Mouse (Mus musculus): ENCODE measurements at regions not wholly inside any gene's neighbourhood (a gene's known extent, or its start where the extent isn't known, plus 50 kb on each side); places are given as distances from the start of the nearest gene placed in this dataset.
A peak's percentile ranks its signal among the peaks of the same experiment; 100 is the strongest.

DNA sequence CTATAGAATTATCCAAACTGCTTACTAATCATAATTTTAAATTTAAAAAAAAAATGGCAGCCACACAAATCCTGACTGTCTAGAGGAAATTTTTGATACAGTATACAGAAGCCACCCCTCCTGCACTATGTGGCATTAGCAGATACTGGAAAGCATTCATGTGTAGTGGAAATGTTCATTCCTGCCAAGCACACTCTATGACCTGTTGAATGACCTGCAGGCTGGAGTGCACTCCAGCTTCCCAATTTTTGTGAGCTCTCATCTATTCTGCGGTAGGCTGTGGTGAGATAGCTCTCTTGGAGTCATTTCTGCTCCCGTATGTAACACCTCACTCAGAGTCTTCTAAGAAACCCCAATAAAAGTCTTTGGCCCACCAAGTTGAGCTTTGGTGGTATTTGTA, 382.5 kb downstream of the Nedd1 start:
- ATAC-seq (ENCODE audit: insufficient number of reproducible peaks, low FRiP score, low TSS enrichment) = no peak

DNA sequence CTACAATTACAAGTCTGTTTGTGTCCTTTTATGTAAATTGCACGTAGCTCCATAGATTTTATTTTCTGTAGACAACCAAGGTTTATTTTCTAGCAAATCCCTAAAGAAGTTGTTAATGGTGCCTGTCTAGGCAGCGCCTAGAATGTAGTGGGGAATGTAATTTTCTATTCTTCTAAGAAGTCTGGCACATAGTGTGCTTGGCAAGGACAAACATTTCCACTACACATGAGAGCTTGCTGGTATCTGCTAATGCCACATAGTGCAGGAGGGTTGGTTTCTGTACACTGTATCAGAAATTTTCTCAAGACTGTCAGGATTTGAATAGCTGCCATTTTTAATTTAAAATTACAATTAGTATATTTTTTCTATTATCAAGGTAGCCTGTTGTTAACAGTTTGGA, 385.3 kb downstream of the Nedd1 start:
- no peak for ATAC-seq (ENCODE audit: insufficient number of reproducible peaks, low FRiP score, low TSS enrichment)

GRCm38 (mm10) chr10:92336138-92336537, 386.1 kb downstream of the Nedd1 start:
- no peak for ATAC-seq (ENCODE audit: insufficient number of reproducible peaks, low FRiP score, low TSS enrichment)

DNA sequence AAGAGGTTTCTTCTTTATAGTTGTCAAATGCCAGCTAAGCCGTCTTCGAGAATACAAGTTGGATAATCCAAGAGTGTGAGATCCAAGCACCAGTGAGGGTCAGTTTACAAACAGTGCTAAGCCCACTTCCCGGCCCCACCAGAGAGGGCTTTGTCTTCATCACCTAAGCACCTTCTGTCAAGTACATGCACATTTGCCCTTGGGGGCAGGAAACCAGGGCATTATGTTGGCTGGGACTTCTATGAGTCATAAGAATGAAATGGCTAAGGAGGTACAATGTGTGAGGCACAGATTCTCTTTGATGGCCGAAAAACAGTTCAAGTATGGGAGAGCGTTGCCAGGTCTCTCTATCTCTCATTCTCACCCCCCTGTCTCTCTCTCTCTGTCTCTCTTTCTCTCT, 387.1 kb downstream of the Nedd1 start:
- no peak for ATAC-seq (ENCODE audit: insufficient number of reproducible peaks, low FRiP score, low TSS enrichment)

- ATAC-seq (ENCODE audit: insufficient number of reproducible peaks, low FRiP score, low TSS enrichment) = no peak
These were observed 388.4 kb downstream of the Nedd1 start for GRCm38 (mm10) chr10:92333869-92334268.

- ATAC-seq (ENCODE audit: insufficient number of reproducible peaks, low FRiP score, low TSS enrichment) = peak; percentile 9; the same call in 1 of the 2 replicates
These were observed 389.0 kb downstream of the Nedd1 start for GRCm38 (mm10) chr10:92333042-92333774.

GRCm38 (mm10) chr10:92330150-92330549, 392.1 kb downstream of the Nedd1 start:
- ATAC-seq (ENCODE audit: insufficient number of reproducible peaks, low FRiP score, low TSS enrichment) = no peak

- ATAC-seq (ENCODE audit: insufficient number of reproducible peaks, low FRiP score, low TSS enrichment) = no peak
These were observed 392.6 kb downstream of the Nedd1 start for GRCm38 (mm10) chr10:92329661-92330060.

GRCm38 (mm10) chr10:92325284-92325989, 396.8 kb downstream of the Nedd1 start:
- ATAC-seq (ENCODE audit: insufficient number of reproducible peaks, low FRiP score, low TSS enrichment) = no peak

GRCm38 (mm10) chr10:92314606-92315005, 407.6 kb downstream of the Nedd1 start:
- ATAC-seq (ENCODE audit: insufficient number of reproducible peaks, low FRiP score, low TSS enrichment) = no peak; the same call in 1 of the 2 replicates

GRCm38 (mm10) chr10:92312278-92312677, 409.9 kb downstream of the Nedd1 start:
- no peak for ATAC-seq (ENCODE audit: insufficient number of reproducible peaks, low FRiP score, low TSS enrichment)

DNA sequence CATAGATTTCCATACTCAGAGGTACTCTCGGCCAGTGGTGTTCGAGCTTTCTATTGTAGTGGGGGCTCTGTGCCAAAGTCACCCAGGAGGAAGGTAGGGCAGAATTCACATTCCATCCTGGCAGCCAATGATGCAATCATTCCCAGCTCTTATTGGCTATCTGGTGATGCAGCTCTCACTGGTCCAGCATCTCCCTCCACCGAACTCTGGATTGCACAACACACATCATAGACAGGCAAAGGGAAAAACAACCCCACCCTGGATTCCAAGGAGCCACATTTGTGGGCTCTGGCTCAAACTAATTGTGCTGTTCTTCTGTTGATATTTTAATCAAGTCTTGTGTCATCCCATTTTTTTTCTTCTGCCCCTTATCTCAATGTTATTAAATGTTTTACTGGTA, 413.6 kb downstream of the Nedd1 start:
- ATAC-seq (ENCODE audit: insufficient number of reproducible peaks, low FRiP score, low TSS enrichment) = peak; percentile 40; the same call in 1 of the 2 replicates

GRCm38 (mm10) chr10:92307861-92308260, 414.4 kb downstream of the Nedd1 start:
- no peak for ATAC-seq (ENCODE audit: insufficient number of reproducible peaks, low FRiP score, low TSS enrichment)

GRCm38 (mm10) chr10:92298693-92299092, 423.5 kb downstream of the Nedd1 start:
- no peak for ATAC-seq (ENCODE audit: insufficient number of reproducible peaks, low FRiP score, low TSS enrichment)

DNA sequence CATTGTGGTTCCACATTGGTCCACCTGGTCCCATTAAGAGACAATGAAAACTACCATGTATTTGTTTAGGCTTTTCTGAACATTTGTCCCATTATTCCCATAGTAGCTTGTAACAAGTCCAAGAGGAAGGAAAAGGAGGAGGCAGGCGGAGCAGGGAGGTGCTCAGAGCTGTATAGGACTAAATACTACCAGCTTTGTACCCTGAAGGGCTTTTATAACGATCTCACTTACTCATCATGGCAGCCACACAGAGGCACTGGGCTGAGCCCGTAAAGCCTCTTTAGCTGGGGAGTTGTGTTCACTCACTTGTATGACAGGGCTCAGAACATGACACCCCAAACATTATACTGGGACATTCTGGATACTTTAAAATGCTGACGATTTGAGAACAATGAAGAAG, 425.4 kb downstream of the Nedd1 start:
- ATAC-seq (ENCODE audit: insufficient number of reproducible peaks, low FRiP score, low TSS enrichment) = no peak

- ATAC-seq (ENCODE audit: insufficient number of reproducible peaks, low FRiP score, low TSS enrichment) = no peak
These were observed 425.9 kb downstream of the Nedd1 start for GRCm38 (mm10) chr10:92296303-92296702.

- no peak for ATAC-seq (ENCODE audit: insufficient number of reproducible peaks, low FRiP score, low TSS enrichment)
These were observed 429.0 kb downstream of the Nedd1 start for GRCm38 (mm10) chr10:92293261-92293660.

DNA sequence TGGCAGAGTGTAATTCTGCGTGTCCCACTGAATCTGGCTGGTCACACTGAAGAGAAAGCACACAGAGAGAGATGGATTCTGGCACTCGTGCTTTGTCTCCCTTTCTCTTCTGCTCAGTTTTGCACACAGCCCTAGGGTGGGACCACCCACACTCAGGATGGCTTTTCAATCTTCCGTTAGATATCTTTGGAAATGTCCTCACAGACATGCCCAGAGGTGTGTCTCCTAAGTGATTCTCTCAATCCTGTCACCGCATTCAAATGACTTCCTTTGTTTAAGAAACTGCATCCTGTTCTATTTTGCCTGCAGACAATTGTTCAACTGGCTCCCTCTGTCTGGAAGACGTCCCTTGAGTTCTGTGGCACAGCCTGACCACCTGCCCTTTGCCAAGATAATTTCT, 433.0 kb downstream of the Nedd1 start:
- no peak for ATAC-seq (ENCODE audit: insufficient number of reproducible peaks, low FRiP score, low TSS enrichment)

DNA sequence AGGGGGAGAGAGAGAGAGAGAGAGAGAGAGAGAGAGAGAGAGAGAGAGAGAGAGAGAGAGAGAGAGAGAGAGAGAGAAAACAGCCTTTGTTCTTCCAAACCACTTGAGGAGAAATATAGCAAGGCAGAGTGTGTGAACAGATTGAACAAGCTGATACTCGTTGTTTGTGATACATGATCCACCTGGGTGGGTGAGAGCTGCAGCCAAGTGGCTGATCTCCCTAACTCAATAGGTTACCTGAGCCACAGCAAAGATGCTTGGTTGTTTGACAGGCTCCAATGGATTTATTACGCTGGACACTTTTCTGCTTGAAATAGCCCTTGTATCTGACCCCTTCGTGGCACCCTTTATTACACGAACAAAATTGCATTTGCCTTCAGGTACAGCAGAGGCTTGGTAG, 438.0 kb downstream of the Nedd1 start:
- ATAC-seq (ENCODE audit: insufficient number of reproducible peaks, low FRiP score, low TSS enrichment) = no peak

GRCm38 (mm10) chr10:92277981-92278380, 444.2 kb downstream of the Nedd1 start:
- no peak for ATAC-seq (ENCODE audit: insufficient number of reproducible peaks, low FRiP score, low TSS enrichment)

DNA sequence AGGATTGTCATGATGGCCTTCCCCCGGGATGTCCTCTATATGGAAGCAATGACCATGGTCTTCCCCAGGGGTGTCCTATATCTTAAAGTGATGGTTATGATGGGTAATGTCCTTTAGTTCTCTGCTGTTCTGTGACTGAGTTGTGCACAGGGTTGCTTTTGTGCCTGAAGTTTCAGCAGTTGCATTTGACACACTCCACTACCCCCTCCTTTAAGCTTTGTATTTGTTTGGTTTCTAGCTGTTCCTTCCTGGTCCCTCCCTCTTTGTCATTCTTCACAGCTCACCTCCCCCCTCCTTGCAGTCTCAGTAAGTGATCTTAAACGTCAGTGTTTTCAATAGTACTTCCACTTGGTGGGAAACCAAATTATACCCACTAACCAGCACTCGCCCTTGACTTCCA, 464.4 kb downstream of the Nedd1 start:
- ATAC-seq (ENCODE audit: insufficient number of reproducible peaks, low FRiP score, low TSS enrichment) = no peak

GRCm38 (mm10) chr10:92248648-92249047, 473.6 kb downstream of the Nedd1 start:
- 0 out of 2 replicates have a peak, but pooled peaks have one; percentile 15 for ATAC-seq (ENCODE audit: insufficient number of reproducible peaks, low FRiP score, low TSS enrichment)
